Mouse (Mus musculus): ENCODE results near the gene Slc51a.

Slc51a gene

DNA sequence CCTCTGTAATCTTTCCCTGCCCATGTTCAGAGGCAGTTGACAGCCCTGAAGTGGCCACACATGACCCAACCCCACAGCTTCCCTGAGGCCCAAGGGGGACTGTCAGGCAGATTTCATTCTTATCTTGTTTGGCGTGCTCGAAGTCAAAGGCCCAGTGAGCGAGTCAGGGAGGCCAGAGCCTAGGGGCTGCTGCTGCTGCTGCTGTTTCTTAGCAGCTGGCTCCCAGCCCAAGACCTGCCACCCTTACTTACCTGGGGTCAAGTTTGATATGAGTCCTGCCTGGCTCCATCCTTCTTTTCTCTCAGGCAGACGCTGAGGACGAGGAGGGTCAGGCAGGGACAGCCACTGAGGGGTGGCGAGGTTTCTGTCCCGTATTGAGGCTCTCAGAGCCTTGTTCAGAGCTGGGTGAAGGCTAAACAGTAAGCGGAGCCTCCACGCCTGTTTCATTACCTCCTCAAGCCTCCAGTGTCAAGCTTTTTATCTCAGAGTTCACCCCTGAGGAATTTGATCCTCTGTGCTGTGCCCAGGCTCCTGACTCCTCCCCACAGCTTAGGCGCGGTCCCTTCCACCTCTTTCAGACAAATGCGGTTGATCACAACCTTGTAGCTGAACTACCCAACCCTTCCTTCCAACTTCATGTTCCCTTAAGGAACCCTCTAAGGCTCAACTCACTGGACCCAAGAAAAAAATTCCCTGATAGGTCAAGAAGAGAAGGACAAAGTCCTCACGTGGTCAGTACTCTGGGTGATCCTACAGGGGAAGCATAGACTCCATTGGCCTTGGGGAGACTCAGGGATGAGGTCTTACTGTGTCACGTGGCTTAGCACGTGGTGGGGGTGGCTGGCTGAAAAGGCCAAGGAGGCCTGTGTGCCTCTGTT lies at the start of gene Slc51a:
Slc51a (minus strand) TSS at position 646 of the 878 bp plus-strand sequence.
- no peak for DNase-seq (ENCODE audit: low spot score)

DNA sequence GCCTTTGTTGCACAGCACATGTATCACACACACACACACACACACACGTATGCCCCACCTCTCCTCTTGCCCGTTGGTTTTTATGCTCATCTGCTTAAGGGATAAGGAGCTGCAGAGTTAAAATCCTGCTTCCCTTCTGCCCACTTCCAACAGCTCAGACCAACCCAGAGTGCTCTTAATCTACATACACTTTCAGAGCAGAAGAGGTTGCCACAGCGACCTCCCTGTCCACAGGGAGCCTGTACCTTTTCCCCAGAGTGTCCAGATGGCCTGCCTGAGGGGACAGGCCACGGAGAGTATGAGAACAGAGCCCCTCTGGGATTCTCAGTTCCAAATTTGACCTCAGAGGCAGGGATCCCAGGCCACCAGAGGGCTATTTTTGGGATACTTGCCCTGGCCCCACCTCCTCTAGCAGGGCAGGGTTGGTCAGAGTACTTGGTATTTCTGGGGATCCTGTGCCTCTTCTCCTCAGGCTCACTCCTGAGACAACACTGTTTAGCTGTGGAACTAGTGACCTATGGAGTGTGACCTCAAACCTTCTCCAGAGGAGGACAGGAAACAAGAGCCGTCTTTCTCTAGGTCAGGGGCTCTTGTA lies 47.6 kb upstream of the Slc51a start:
- no peak for DNase-seq (ENCODE audit: low spot score)

DNA sequence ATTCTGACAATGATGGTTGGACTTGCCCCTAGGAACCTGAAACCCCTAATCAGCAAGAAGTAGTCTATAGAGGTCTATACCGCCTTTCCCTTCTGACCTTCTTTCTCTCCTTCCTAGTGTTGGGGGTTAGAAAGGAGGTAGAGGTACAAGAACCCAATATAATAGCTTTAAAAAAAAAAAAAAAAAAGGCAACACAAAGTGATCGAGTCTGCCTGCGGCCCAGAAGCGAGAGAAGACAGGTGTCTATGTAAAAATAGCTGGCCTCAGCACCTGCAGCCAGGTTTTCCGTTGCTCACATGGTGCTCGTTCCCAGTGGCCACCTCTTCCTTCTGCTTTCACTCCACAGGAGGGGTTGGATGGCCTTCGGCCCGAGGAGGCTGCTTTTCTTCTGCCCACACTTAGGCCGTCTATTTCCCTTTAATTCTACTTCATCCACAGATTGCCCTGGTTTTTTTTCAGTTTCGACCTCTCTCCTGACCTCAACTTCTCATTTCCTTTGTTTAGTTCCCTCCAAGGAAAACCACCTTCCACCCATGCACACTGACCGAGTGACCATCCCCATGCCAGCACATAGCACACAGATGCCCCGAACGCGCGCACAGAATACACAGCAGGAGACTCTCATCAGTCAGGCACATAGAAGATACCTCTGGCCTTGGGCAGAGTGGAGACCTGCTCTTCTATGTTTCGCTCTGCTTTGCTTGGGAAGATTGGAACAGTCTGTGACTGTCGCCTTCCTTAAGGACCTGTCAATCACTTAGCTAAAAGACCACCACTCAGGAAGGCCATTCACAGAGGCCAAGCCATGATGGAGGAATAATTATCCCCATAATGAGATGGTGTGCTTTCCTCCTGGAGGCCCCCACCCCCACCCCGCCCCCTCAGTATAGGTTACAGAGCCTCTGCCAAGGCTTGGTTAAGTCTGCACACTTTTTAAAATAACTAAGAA lies 45.5 kb upstream of the Slc51a start:
- no peak for DNase-seq (ENCODE audit: low spot score)

DNA sequence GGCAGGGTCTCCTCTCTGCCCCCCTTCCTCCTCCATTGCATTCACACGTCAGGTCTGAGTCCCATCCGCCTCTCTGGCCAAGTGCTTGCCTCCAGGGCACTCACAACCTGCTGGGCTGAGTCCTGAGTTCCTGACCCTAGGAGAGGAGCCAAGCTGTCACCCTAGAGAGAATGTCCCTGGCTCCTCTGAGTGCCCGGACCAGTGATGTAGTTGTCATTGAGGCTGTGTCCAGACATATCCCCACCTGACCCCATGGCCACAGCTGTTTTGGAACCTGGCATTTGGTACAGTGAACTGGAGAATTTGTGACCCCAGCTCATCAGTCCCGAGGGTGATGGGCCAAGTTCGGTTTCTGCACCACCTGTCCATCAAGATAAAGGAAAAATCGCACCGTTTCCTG lies 39.2 kb upstream of the Slc51a start:
- DNase-seq (ENCODE audit: low spot score), result no peak

DNA sequence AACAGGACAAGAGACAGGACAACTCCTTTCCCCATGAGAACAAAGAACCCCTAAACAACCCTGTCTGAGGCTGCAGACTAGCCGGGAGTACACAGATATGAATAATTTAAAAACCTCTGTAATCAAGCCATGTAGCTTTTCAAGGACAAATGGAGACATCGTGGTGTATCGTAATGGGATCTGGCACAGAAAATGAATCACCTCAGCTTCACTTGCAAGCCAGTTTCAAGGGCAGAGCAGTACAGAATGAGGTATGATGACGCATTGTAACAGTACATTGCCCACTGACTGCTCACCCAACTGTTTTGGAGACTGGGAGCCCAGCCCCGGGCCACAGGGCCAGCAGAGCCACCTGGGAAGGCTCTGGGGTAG lies 36.6 kb upstream of the Slc51a start:
- DNase-seq (ENCODE audit: low spot score), result no peak

DNA sequence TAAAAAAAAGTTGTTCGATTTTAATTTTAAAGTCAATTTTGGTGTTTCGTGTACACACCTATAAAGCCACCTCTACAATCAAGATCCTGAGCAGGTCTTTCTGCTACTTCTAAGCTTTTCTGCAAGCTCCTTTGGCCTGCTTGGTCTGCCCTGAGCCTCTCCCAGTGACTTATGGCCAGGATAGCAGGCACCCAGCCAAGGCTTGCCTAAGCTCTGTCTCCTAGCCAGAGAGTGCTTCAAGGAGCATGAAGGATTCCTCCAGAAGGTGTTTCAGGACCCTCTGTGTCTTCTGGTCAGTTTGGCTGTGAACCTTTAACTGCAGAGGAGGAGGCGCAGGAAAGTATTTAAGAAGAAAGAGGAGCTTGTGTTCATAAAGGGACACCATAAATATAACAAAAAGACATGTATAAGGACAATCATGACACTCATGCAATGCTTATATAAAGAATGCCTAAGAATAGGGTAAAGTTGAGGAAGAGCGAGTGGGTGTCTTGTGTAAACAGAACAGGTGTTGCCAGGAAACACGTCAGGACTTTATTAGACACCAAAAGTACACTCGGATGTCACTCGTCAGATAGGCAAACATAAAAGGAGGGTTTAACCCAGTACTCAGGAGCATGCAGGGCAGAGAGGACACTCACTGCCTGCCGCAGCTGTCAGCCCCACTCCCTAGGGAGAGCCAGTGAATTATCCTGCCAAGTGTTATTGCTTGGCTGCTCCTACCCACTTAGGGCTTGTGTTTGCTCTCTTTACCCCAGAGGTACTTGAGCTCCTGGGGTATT lies 36.0 kb upstream of the Slc51a start:
- DNase-seq (ENCODE audit: low spot score), result peak; percentile 44

DNA sequence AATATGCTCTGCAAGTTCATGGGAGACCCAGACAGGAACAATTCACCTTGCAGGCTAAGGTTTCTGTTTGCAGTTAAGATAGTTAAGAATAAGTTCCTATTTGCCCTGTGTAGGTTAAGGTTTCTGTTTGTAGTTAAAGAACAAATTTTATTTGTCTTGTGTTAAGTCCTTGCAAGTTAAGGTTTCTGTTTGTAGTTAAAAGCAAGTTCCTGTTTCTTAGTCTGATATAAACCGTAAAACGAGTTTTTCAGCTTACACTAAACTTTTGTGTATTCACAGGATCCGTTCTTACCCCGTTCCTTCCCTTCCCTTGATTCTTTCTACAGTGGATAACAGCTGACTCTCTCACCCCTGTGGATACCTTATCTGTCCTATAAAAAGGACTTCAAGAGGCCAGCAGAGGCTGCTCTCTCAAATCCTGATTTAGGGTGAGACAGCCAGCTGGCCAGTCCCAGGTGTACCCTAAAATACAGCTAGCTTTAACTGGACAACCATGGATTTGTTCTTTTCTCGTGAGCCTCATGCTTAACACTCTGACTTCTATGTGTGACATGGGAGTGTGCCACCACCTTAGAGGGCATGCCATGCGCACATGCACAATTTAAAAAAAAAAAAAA lies 35.0 kb upstream of the Slc51a start:
- no peak for DNase-seq (ENCODE audit: low spot score)

DNA sequence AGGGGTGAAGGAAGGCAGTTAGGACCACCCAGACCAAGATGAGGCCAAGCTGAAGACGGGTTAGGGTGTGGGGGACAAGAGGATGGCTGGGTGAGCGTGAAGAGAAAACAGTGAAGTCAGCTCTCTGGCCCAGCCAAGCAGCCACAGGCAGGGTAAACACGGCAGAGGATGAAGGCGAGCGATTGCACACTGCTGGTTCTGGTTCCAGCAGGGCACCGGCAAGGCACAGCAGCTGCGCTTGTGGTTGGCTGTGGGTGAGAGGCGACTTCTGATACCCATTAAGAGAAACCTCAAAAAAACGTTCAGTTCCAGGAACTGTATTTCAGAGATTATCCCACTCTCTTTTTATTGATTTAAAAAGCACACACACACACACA lies 32.7 kb upstream of the Slc51a start:
- peak; percentile 51 for DNase-seq (ENCODE audit: low spot score)

DNA sequence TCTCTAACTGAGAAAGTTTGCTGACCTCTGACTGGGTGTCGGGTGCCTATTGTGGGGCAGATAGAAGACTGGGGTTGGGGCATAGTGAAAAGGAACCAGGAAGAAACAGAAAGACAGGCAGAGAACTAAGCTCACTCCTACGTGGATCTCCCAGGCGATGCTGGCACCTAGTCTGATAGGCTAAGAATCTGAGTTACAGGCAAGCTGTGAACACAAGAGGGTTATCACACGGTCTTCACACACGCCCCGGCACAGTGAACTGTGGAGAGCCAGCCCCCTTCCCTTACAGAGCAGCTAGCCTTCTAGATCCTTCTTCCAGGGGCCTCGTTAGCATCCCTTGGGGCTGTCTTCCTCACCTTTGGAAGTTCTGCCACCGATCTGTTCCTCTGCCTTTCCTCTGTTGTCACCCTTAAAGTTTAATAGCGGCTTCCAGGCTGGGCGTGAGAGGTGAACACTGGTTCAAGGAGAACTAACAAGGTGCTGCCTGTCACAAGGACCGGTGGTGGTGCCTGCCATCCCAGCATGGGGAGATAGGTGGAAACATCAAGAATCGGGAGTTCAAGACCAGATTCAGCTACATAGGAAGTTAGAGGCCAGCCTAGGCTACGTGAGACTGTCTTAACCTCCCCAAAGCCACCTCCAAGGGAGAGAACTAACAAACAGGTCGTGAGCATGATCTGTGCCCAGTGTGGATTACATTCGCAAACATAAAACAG lies 32.1 kb upstream of the Slc51a start:
- no peak for DNase-seq (ENCODE audit: low spot score)

DNA sequence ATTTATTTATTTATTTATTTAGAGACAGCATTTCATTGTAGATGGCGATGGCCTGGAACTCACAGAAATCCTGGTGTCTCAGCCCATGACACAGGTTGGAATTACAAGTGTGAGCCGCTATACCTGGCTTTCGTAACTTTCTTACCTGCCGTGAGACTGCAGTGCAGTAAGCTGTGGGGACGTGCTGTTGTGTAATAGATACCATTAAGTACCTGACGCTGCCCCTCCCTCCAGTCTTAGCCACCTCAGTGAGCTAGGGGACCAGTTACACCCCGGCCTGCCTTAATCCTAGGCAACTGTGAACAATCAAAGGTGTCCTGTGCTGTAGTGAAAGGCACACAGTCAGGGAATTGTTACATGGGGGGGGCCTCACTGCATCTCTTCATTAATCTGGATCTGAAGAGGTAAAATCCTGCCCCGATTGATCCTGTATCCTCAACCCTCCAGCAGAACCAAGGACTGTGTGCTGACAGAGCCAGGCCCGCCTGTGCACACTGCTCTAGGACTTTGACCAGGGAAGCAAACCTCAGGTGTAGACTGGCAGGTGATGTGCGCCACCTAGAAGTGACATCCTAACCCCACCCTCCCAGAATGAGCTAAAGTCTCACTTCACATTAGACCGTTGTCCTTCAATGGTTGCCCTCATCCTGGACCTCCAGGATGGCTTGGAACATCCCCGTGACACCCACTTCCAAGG lies 30.3 kb upstream of the Slc51a start:
- DNase-seq (ENCODE audit: low spot score), result peak; percentile 35

DNA sequence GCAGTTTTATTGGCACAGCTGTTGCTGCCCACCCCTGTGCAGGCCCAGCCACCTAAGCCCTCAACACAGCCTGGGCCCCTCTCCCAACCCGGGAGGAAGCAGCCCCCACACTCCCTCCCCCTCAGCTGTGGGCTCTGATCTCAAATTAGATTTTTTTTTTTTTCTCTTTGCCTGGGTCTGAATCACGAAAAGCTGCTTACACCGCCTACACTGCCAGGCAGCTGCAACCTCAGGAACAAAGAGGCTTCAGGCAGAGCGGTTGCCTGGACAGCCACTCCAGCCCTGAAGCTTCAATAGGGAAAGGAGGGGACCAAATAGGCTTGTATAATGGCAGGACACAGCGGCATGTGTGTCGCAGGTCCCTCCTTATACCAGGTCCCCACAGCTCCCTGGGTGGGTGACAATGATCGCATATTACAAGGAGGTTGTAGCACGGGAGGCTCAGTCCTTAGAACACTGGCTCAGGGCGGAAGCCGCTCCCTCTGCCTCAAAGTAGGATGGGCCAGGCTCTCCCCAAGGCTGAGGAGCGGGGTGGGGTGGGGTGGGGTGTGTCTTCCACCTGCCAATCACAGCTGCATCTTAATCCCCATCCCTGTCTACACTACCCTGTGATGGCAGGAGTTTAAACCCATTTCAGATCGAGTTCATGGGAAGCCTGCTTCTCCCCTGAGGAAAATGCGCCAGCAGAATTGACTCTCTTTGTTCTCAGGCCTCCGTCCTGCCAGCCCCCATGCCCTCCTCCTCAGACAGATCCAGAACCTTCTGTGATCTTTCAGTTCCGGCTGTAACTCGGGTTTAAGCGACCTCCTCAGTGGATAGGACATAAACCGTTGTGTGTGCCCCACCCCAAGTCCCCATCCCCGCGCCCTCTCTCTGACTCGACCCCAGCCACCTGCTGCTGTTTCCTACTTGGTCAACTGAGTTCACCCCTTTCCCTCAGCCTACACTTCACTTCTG lies 28.6 kb upstream of the Slc51a start:
- no peak for DNase-seq (ENCODE audit: low spot score)

DNA sequence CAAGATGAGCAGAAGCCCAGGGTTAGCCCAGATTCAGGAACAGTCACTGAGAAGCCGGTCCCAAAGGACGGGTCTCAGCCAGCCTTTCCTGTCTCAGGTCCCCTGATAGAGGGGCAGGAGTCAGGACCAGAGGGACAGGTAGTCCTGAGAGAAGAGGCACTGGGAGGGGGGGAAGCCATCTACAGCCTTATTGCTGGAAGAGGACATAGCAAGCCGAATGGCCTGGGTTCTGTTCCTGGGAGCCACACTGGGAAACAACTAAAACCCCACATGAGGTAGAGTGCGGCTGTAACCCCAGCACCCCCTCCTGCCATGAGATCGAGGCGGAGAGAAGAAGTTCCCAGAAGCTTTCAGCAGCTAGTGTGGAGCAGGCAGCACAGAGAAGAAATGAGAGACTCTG lies 26.3 kb upstream of the Slc51a start:
- no peak for DNase-seq (ENCODE audit: low spot score)

DNA sequence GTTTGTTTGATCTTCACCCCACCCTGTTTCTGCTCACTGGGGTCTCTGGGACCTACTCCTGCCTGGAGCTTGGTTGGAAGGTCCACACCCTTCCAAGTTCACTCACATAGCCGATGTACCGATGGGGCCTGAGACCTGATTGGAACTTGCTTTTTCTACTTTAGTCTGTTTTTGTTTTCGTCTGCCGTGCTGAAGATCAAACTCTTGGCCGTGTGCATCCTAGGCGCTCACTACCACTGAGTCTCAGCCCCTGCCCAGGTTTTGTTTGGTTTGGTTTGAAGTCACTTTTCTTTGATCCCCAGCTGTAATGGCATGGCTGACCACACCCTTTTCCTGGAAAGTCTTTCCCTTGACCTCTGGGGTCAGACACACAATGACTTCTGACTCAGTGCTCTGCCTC lies 25.7 kb upstream of the Slc51a start:
- DNase-seq (ENCODE audit: low spot score), result no peak

DNA sequence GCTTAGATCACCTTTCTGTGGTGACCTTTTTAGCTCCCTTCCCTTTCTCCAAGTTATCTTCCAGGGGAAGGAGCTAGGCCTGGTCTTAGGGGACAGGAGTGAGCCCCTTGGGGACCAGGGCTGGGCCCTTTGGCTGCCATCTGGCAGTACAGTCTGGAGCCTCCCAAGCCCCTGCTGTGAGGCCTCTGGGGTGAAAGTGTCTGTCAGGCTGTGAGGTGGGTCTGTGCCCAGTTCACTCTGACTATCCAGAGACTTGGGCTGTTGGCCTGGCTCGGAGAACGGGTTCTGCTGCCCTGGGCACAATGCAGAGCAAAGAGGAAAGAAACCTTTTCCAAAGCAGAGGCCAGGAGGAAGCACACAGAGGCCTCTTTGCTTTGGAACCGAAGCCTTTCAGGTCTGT lies 25.2 kb upstream of the Slc51a start:
- DNase-seq (ENCODE audit: low spot score), result no peak

DNA sequence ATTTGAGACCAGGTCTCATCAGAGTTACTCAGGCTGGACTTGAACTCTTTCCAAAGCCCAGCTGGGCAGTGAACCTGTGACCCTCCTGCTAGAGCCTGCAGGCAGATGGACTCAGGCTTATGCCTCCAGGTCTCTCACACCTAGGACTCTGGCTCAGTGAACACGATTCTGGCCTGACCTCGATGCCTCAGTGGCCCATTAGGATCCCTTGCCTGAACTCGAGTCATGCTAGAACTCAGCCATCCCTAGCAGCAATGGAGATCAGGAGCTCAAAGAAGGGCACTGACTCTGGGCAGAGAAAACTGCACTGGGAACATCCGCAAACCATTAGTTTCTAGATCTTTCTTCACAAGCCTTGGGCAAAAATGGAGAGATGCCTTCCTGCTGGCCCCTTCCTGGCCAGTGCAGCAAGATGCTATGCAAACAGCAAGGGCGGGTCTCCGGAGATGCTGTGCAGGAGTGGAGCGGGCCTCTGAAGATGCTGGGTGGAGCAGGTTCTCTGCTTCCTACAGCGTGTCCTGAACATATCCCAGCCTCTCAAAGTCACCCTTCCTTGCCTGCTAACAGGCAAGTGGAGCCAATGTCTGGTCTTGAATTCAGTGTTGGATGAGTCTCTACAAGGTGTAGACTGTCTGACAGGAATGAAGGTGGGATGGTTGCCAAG lies 24.3 kb upstream of the Slc51a start:
- DNase-seq (ENCODE audit: low spot score), result no peak

DNA sequence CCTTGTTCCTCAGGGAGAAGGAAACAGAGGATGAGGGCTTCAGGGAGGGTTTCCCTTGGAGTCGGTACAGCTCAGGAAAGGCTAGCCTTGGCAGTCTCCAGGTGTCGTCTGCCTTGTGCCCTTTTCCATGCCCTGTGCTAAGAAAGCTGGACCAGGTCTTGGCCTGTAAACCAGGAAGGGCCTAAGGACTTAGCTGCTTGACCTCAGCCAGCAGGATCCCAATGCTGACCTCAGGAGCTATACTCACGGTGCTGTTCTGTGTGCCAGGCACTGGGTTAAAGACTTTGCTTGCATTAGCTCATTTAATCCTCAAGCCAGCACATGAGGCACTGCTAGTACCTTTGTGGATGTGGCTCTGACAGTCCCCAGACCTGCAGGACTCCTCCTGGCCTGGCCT lies 23.7 kb upstream of the Slc51a start:
- no peak for DNase-seq (ENCODE audit: low spot score)

DNA sequence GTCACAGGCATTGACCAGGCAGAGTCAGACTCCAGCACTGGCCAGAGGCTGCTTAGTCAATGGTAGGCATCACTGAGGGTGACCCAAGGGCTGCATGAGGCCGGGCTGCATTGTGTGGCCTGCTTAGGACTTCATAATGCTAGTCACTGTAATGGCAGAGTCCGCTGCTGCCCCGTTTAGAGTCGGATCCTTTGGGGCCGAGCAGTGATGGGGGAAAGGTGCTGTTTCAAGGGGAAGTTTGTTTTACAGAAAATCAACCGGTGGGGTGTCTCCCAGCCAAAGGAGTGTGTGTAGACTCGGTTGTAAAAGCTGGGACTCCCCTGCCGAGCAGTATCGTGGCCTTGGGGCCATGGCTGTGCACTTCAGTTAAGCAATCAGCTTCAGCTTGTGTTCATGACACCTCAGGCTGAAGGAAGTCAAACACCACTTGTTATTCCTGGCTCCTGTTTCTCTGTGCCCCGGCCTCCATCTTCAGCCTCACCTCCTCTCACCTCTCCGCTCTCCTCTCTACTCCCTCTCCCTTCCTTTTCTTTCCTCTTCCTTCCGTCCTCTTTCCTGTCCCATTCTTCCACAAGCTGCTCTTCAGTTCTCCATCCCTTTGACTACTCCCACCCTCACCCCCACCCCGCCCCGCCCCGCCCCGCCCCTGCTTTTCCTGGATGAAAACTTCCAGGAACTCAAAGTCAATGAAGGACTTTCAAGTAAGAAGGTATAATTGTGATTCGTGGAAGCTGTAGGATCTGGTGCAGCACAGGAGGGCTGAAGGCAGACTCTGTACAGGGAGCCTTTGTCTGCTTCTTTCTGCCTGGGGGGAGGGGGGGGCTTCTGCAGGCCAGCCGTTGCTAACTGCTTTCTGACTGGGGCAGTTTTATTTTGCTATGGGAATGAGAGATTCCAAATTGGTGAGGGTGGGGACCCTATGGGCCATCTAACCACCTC lies 23.0 kb upstream of the Slc51a start:
- no peak for DNase-seq (ENCODE audit: low spot score)

Measured in lung, postnatal 25 days (tissue).